Mouse (Mus musculus) intestine, embryonic 16.5 days (tissue): ENCODE measurements at regions not wholly inside any gene's neighbourhood (a gene's known extent, or its start where the extent isn't known, plus 50 kb on each side); places are given as distances from the start of the nearest gene placed in this dataset.

Experiments
- ATAC-seq: fragments of 200-750 bp; cut with Nextera tagmentation; 2 replicates; pipeline ENCODE4 v1.8.0; 2017; ENCODE audit warnings: moderate TSS enrichment, moderate library complexity
- H3K27ac ChIP-seq: fragments of 300-500 bp; sonication (generic); 2 replicates; pipeline ENCODE4 v1.5.1; 2014; ENCODE audit warnings: mild to moderate bottlenecking, low read length
- H3K27me3 ChIP-seq: fragments of 300-500 bp; sonication (generic); replicated peaks from 2 replicates; pipeline ENCODE4 v1.6.1; 2014; ENCODE audit warnings: low read length, control low read depth, mixed read lengths; ENCODE audit not compliant: control insufficient read depth, insufficient read depth
- H3K36me3 ChIP-seq: fragments of 300-500 bp; sonication (generic); 2 replicates; pipeline ENCODE4 v1.6.1; 2014; ENCODE audit warnings: low read length, control low read depth; ENCODE audit not compliant: control insufficient read depth, insufficient read depth
- H3K4me1 ChIP-seq: fragments of 300-500 bp; sonication (generic); 2 replicates; pipeline ENCODE4 v1.6.1; 2014; ENCODE audit warnings: low read length, control low read depth, mixed read lengths; ENCODE audit not compliant: control insufficient read depth, insufficient read depth
- H3K4me2 ChIP-seq: fragments of 300-500 bp; sonication (generic); 2 replicates; pipeline ENCODE4 v1.6.1; 2014; ENCODE audit warnings: low read depth, low read length, control low read depth
- H3K4me3 ChIP-seq: fragments of 300-500 bp; sonication (generic); 2 replicates; pipeline ENCODE4 v1.5.1; 2014; ENCODE audit warnings: mild to moderate bottlenecking, low read length
- H3K9ac ChIP-seq: fragments of 300-500 bp; sonication (generic); 2 replicates; pipeline ENCODE4 v1.6.1; 2014; ENCODE audit warnings: low read depth, low read length
- H3K9me3 ChIP-seq: fragments of 300-500 bp; sonication (generic); 2 replicates; pipeline ENCODE4 v1.6.1; 2016; ENCODE audit warnings: low read length, control low read depth; ENCODE audit not compliant: control insufficient read depth
- WGBS: fragments of 180-500 bp; shearing (Covaris S2); extraction: QIAGEN DNeasy Blood & Tissue Kit; methylation state at CpG from one replicate; pipeline ENCODE4 v1.1.7; 2014; 5-methylcytosine and 5-hydroxymethylcytosine counted together

DNA sequence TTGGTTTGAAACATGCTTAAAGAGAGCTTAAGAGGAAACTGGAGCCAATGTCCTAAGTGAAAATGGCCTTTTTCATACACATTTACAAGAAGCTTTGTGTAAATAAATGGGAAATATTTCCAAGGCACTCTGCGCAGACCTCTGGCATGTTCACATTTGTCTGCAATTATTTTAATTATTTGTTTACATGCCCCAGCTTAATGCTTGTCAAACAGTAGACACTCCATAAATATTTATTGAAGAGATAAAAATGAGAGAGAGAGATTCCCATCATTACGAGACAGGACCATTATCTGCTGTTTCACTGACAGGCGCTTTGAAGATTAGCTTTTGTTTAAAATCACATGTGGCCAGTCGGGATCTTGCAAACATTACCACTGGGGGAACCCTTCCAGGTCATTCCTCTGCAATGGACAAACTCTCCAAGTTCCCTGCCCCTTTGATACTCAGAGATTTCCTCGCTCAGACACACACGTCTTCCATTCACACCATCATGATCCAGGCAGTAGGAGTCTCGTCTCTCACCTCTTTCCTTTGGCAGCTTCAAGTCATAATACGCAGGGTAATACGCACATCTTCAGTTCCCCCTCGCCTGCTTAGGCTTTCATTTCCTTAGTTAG, 154.3 kb downstream of the Hs3st3b1 start:
- no peak for ATAC-seq
- no peaks in the 10 kb centered on the region for H3K4me1 ChIP-seq
- no peaks in the 10 kb centered on the region for H3K27me3 ChIP-seq
- H3K27ac ChIP-seq = no peak overlapping the region
- no peaks in the 10 kb centered on the region for H3K36me3 ChIP-seq
- H3K9me3 ChIP-seq = no peaks in the 10 kb centered on the region
- no peak overlapping the region for H3K9ac ChIP-seq
- 39% methylated on average over 10 of the region's 10 CpGs for WGBS
- no peak overlapping the region for H3K4me2 ChIP-seq
- H3K4me3 ChIP-seq = no peak overlapping the region

DNA sequence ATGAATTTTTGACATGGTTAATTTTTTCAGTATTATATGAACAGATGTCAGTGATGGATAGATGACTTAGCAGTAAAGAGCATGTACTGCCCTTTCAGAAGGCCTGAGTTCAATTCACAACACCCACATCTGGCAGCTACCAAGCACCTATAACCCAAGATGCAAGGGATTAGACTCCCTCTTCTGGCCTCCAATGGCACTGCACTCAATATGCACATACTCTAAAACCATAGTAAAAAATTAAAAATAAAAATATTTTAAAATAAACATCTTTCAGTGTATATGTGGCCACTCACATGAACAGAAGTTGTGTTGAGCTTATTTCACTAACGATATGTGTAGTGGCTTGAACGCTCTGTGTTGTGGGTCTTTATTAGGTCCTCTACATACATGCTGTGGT, 152.4 kb downstream of the Hs3st3b1 start:
- H3K4me2 ChIP-seq = no peak overlapping the region
- WGBS = over 99% methylated on average over 2 of the region's 2 CpGs

DNA sequence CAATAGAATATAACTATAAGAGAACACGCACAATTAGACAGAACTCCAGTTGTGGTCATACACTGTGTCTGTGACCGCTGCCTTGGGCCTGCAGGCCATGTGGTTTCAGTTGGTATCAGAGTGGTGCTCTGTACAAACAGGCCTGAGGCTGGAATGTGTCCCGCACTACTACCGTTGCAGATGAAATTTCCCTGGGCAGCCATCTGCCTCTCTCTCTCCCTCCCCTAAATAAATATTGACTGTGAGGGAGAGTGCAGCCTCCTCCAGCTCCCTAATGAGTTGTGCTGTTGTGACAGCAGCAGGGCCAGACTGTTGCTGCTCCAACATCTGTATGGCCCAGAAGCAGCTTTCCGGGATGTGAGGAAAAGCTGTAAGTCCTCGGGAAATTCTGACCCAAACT, 146.7 kb downstream of the Hs3st3b1 start:
- Histone ChIP-seq H3K9me3 (no peaks in the 10 kb centered on the region), H3K4me3 (no peak overlapping the region), H3K36me3 (no peaks in the 10 kb centered on the region), H3K4me1 (no peaks in the 10 kb centered on the region), H3K27me3 (no peaks in the 10 kb centered on the region), H3K27ac (no peak overlapping the region), H3K9ac (no peak overlapping the region), H3K4me2 (no peak overlapping the region)
- 38% methylated on average over 6 of the region's 6 CpGs for WGBS
- peak; percentile 23; the same call in 1 of the 2 replicates for ATAC-seq

More for the DNA sequence above, 152.4 kb downstream of the Hs3st3b1 start:
- no peak overlapping the region for H3K27ac ChIP-seq
- no peaks in the 10 kb centered on the region for H3K9me3 ChIP-seq
- H3K4me1 ChIP-seq = no peaks in the 10 kb centered on the region
- H3K27me3 ChIP-seq = no peaks in the 10 kb centered on the region
- H3K4me3 ChIP-seq = no peak overlapping the region
- no peak for ATAC-seq
- no peak overlapping the region for H3K9ac ChIP-seq
- no peaks in the 10 kb centered on the region for H3K36me3 ChIP-seq

DNA sequence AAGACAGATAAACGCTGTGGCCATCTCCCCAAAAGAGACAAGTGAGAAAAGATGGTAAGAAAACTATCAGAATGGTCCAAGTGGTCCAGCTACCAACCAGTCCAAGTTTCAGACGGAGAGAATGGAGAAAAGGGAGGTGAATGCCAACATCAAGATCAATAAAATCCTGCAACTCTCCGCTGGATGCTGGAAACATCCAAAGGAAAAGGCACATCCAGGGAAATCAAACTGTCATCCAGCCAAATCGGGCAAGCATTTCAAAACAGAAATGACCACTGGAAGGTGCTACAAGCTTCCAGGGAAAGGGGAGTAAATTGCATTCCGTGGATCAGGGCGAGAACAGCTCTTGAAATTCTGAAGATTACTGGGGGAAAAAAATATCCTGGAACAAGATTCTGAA, 142.7 kb downstream of the Hs3st3b1 start:
- H3K4me3 ChIP-seq = no peak overlapping the region
- no peak for ATAC-seq
- H3K4me1 ChIP-seq = peaks cover 2% of the 10 kb centered on the region; the same call in 1 of the 2 replicates
- H3K27me3 ChIP-seq = no peaks in the 10 kb centered on the region
- no peak overlapping the region for H3K4me2 ChIP-seq
- WGBS = 78% methylated on average over 6 of the region's 6 CpGs
- H3K36me3 ChIP-seq = no peaks in the 10 kb centered on the region
- H3K9ac ChIP-seq = no peak overlapping the region
- H3K9me3 ChIP-seq = no peaks in the 10 kb centered on the region
- H3K27ac ChIP-seq = no peak overlapping the region

DNA sequence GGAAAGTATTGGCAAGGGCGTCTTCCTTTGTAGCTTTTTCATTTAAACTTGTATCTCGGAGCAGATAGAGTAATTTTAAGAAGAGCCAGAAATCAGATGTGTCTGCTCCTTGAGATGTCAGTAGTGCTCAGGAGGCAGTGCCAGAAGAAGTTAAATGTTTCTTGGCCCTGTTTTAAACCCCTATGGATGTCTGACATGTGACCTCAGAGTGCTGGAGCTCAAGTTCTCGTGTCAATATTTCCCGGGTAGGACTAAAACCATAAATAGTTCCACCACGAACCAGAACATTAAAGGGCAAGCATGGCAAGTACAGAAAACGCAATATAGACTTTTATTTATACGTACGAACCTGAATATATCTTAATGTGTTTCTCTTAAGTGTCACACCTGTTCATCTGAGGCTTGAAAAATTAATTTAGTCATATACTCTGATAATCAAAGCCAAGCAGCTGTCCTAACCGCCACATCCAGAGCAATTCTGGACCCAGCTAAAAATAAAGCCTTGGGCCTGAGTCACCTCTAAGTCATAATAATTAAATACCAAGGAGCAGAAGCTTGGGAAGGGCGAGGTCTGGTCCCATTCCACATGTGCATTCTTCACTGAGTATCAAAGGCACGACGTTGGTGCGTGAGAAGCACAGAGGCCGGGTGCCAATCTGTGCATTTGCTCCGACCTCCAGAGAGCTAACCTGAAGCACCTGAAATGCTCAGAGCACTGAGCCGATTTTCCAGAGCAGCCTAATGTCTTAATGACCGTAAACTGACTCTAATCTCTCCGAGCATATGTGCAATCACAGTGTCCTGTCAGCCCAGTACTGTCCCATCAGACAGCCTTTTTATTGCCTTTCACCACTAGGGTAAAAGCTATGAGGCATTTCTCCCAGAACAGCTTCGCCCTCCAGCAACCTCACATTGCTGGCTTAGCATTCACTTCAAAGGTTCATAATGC, 139.8 kb downstream of the Hs3st3b1 start:
- Histone ChIP-seq H3K4me3 (no peak overlapping the region), H3K4me2 (no peak overlapping the region), H3K9ac (no peak overlapping the region), H3K36me3 (no peaks in the 10 kb centered on the region), H3K27me3 (no peaks in the 10 kb centered on the region), H3K27ac (no peak overlapping the region), H3K9me3 (no peaks in the 10 kb centered on the region), H3K4me1 (peaks cover 2% of the 10 kb centered on the region; the same call in 1 of the 2 replicates)
- ATAC-seq = no peak
- WGBS = 75% methylated on average over 19 of the region's 19 CpGs

DNA sequence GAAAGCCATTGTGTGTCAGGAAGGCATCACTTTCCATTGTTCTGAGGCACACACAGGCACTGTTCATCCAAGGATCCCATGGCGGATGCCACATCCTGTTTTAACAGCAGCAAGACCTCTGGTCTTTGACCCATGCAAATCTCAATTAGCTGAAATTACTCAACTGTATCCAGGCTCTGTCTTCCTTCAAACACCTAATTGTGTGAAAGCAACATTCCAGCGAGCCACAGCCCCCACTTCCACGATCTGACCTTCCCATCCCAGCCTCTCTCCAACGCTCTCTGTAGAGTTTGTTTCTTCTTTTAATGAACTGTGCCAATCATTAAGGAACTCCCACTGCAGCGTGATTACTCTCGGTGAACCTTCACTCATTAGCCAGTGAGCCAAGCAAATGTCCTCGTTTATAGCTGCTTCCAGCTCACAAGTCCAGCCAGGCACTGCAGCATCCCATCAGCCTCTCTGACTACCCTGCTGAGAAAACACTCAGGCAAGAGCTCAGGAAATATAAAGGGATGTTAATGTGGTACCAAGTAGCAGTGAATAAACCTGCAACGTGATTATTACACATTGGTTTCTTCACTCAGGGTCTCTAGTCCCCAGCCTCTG, 136.7 kb downstream of the Hs3st3b1 start:
- Histone ChIP-seq H3K4me2 (no peak overlapping the region), H3K4me3 (no peak overlapping the region), H3K9ac (no peak overlapping the region), H3K9me3 (no peaks in the 10 kb centered on the region), H3K4me1 (peaks cover 2% of the 10 kb centered on the region; the same call in 1 of the 2 replicates), H3K27me3 (no peaks in the 10 kb centered on the region), H3K36me3 (no peaks in the 10 kb centered on the region), H3K27ac (no peak overlapping the region)
- ATAC-seq = no peak
- 42% methylated on average over 8 of the region's 8 CpGs for WGBS

DNA sequence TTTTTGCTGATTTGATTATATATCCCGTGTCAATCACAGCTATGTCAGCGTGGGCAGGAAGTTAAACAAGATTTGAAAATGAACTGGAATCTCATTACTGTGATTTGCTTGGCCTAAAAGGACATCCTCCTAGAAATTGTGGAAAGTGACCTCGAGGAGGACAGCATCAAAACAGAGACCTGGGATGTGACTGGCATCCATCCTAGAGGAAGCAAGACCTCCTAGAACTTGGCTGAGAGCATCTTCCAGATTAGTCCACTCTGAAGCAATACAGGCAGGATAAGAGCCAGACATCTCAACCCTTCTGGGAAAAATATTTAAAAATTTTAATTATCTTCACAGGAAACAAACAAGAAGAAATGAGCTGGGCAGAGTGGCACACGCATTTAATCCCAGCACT, 136.1 kb downstream of the Hs3st3b1 start:
- Histone ChIP-seq H3K27me3 (no peaks in the 10 kb centered on the region), H3K27ac (no peak overlapping the region), H3K4me3 (no peak overlapping the region), H3K36me3 (no peaks in the 10 kb centered on the region), H3K4me1 (peaks cover 2% of the 10 kb centered on the region; the same call in 1 of the 2 replicates), H3K4me2 (no peak overlapping the region), H3K9ac (no peak overlapping the region), H3K9me3 (no peaks in the 10 kb centered on the region)
- WGBS = 72% methylated on average over 4 of the region's 4 CpGs
- no peak for ATAC-seq

DNA sequence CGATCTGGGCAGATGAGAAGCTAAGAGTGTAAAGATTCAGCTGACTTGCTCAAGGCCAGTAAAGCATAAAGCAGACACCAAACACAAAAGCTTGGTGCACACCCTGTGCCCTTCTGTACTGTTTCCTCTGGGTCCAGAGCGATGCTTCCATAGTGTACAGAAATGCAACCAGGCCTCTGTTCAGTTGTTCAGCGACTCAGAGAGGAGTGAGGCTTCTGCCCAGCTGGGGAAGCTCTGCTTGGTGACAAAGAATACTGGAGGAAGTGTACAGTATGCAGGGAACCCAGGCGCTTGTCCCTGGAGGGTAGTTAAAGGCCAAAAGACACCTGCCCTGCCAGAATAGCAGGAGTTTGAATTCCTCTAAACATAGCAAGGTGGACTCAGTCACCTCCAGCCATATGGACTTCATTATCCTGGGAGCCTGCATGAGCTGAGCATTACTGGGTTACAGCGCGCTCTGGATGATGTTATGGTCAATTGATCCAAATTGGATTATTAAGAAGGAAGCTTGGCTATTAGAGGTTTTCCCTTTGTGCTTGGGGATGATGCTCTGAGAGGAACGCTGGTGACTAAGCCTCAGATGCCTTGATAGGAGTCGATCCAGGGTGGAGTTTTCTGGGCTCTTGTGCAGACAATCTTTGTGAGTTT, 132.5 kb downstream of the Hs3st3b1 start:
- H3K36me3 ChIP-seq = no peaks in the 10 kb centered on the region
- ATAC-seq = no peak
- H3K27ac ChIP-seq = no peak overlapping the region
- 69% methylated on average over 8 of the region's 8 CpGs for WGBS
- 0 out of 2 replicates have a peak, but pooled peaks cover 2% of the 10 kb centered on the region for H3K27me3 ChIP-seq
- no peak overlapping the region for H3K4me3 ChIP-seq
- no peak overlapping the region for H3K9ac ChIP-seq
- no peaks in the 10 kb centered on the region for H3K9me3 ChIP-seq
- no peak overlapping the region for H3K4me2 ChIP-seq
- H3K4me1 ChIP-seq = no peaks in the 10 kb centered on the region; the same call in 1 of the 2 replicates
